Mouse (Mus musculus): ENCODE measurements around the gene Sema4d. TPM values are rescaled to one million over a fixed set of nuclear protein-coding genes. Genes with fewer than 3 reads are reported as not detected.

Gene Sema4d
- polyA plus RNA-seq, 1 experiment from 2014 or later: 15.2 TPM

DNA sequence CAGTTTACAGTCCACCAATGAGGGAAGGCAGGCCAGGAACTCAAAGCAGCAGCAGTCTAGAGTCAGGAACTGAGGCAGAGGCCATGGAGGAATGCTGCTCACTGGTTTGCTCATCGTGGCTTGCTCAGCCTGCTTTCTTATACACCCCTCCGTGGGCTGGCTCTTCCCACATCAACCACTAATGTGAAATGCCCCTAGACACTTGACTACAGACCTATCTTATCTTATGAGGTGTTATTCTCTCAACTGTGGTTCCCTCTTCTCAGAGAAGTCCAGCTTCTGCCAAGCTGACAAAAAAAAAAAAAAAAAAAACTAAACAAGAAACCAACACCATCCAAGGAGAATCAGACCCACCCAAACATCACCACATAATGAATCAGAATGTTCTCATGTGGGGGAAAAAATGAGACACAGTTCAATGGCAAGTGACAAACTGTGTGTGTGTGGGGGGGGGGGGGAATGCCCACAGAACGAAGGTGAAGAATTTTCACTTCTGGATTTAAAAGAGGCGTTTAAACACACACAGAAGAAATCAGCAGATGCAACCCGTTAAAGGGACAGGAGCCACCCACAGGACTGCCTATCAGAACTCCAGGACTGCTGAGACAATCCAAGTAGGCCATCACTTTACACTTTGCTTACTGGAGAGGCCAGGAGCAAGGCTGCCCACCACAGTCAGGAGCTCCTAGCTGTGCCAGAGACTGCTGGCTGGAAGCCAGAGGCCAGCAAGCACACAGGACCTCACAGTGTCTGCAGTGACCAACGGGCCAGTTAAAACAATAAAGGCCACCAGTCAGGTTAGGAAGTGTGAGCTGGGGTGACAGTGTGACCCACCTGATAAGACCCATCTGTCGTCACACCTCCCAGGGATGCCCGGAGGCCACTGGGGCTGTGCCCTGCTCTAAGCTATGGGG lies 76.9 kb downstream of the Sema4d start:
- 88% methylated on average over 8 of the region's 8 CpGs for WGBS
- Histone ChIP-seq H3K9me3 (replicated peaks) (no peaks in the 10 kb centered on the region), H3K36me3 (peaks cover 35% of the 10 kb centered on the region), H3K4me2 (no peak overlapping the region), H3K4me3 (replicated peaks) (no peak overlapping the region), H3K27ac (replicated peaks) (no peak overlapping the region), H3K4me1 (no peaks in the 10 kb centered on the region), H3K9ac (replicated peaks) (no peak overlapping the region), H3K27me3 (replicated peaks) (no peaks in the 10 kb centered on the region)
- ATAC-seq (ENCODE audit: low FRiP score): no peak

DNA sequence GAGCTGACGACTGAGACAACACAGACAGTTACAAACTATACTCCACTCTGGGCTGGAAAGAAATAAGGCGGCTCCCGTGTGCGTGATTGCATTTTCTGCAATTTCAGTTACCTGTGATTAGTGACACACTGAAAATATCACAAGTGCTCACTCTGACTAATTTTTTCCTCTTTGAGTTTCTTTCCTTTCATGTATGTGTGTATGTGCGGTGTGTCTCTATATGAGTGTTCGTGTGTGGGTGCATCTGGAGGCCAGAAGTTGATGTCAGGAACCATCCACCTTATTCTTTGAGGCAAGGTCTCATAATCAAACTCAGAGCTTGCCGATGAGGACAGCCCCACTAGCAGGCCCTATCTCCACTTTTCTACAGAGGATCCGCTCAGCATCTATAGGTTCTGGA lies 81.5 kb downstream of the Sema4d start:
- no peaks in the 10 kb centered on the region for H3K27me3 ChIP-seq (replicated peaks)
- H3K27ac ChIP-seq (replicated peaks): no peak overlapping the region
- H3K36me3 ChIP-seq: peaks cover 46% of the 10 kb centered on the region
- no peak overlapping the region for H3K4me2 ChIP-seq
- H3K4me3 ChIP-seq (replicated peaks): no peak overlapping the region
- H3K9me3 ChIP-seq (replicated peaks): no peaks in the 10 kb centered on the region
- H3K4me1 ChIP-seq: no peaks in the 10 kb centered on the region
- no peak overlapping the region for H3K9ac ChIP-seq (replicated peaks)
- ATAC-seq (ENCODE audit: low FRiP score): no peak
- 93% methylated on average over 8 of the region's 8 CpGs for WGBS

DNA sequence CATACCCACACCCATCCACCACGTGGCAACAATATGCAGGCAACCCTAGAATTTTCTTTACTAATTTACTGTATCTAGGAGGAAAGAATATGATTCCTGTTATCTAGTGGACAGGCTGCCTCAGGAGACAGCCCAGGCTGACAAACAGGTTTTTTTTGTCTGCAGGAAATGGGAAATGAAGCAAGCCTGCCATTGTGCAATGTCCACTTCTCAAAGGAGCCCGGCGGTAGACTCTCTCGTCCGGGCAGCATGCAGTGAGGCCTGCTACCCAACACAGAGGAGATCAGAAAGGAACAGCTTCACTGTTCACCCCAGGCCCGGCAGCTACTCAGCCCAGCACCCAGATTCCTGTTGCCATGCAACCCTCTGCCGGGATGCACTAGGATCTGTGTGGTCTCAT lies 82.8 kb downstream of the Sema4d start:
- no peak for ATAC-seq (ENCODE audit: low FRiP score)
- Histone ChIP-seq H3K9me3 (replicated peaks) (no peaks in the 10 kb centered on the region), H3K4me1 (peaks cover 7% of the 10 kb centered on the region), H3K4me2 (no peak overlapping the region), H3K36me3 (peaks cover 46% of the 10 kb centered on the region), H3K27me3 (replicated peaks) (no peaks in the 10 kb centered on the region), H3K4me3 (replicated peaks) (no peak overlapping the region), H3K27ac (replicated peaks) (no peak overlapping the region), H3K9ac (replicated peaks) (no peak overlapping the region)
- WGBS: 76% methylated on average over 7 of the region's 7 CpGs

DNA sequence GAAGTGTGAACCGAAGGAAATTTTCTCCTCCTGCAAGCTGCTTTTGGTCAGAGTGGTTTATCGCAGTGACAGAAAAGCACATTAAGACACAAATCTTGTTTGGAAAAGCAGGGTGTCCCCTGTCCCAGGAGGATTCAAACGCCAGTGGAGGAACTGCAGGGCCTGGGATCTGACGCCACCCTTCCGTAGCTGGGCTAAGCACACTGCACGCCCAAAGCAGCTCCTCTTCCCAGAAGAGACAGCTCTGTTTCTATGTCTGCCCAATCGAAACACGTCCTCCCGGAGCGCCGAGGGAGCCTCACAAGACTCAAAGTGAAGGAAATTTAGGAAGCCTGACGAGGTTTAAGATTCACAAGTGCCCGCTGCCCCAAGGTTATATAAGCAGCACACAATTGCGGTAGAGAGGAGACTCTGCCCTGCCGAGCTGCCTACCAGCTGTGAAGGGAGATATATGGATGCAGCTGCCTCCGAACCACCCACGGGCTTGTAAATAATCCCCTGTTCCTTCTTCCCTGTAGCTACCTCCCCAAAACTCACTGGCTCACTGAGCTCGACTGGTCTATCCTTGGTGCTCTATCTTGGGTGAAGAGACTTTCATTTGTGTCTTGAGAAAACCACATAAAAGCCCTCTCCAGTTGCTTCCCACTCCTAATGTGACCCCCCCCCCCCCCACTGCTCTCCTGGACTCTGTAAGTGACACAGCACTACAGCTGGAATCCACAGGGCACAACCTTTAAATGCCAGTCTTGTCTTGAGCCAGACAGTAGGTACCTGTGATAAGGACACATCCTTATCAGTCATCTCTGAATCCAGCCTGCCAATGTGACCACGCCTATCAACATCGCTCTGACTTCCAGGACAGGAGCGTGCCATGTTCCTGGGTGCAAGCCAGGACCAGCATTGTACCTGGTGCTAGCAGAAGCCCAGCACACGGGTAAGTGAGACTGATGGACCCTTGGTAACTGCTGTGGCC lies 87.4 kb downstream of the Sema4d start:
- no peaks in the 10 kb centered on the region for H3K9me3 ChIP-seq (replicated peaks)
- peaks cover 45% of the 10 kb centered on the region for H3K36me3 ChIP-seq
- WGBS: 54% methylated on average over 22 of the region's 22 CpGs
- H3K9ac ChIP-seq (replicated peaks): no peak overlapping the region
- peaks cover 8% of the 10 kb centered on the region for H3K4me1 ChIP-seq
- 0 out of 2 replicates have a peak overlapping the region, but pooled peaks have one; percentile 33 for H3K27ac ChIP-seq (replicated peaks)
- no peaks in the 10 kb centered on the region for H3K27me3 ChIP-seq (replicated peaks)
- peak; percentile 39; the same call in 1 of the 2 replicates for ATAC-seq (ENCODE audit: low FRiP score)
- no peak overlapping the region for H3K4me3 ChIP-seq (replicated peaks)
- H3K4me2 ChIP-seq: peak overlapping the region; percentile 7; the same call in 1 of the 2 replicates

DNA sequence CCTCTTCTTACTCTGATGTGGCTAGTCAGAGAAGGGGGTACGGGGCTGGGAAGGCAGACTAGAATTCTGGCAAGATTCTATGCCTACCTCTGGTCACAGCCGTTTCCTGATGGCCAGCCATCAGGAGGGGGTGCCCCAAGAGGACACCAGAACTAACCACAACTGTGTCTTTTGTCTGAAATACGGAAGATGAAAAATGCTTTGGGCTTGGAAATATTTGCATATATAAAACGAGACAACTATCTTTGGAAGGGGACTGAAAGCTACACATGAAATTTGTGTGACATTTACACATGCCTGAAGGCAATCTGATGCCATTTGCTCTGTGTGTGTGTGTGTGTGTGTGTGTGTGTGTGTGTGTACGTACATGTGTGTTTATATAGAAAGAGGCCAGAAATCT lies 89.7 kb downstream of the Sema4d start:
- no peak for ATAC-seq (ENCODE audit: low FRiP score)
- peaks cover 38% of the 10 kb centered on the region for H3K36me3 ChIP-seq
- H3K9ac ChIP-seq (replicated peaks): no peak overlapping the region
- 82% methylated on average over 5 of the region's 5 CpGs for WGBS
- no peak overlapping the region for H3K27ac ChIP-seq (replicated peaks)
- H3K4me3 ChIP-seq (replicated peaks): no peak overlapping the region
- no peaks in the 10 kb centered on the region for H3K9me3 ChIP-seq (replicated peaks)
- no peak overlapping the region for H3K4me2 ChIP-seq
- peaks cover 8% of the 10 kb centered on the region for H3K4me1 ChIP-seq
- no peaks in the 10 kb centered on the region for H3K27me3 ChIP-seq (replicated peaks)

DNA sequence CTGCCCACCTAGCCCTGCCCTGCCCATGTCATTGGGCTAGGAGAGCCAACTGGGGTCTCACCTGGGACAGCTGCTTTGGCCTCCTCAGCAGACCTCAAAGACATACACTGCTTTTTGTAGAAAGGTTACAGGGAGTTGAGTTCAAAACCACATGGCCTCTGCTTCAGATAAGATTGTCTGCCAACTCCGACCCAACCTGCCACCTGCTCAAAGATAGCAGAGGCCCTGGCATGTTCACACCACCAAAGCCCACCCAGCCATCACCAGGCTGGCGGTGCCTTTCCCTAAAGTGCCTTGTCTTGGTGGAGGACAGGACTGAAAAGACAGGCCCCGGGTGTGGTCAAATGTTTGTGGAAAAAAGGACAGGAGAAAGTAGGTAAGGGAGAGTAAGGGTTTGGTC lies 95.2 kb downstream of the Sema4d start:
- no peaks in the 10 kb centered on the region for H3K27me3 ChIP-seq (replicated peaks)
- peaks cover 28% of the 10 kb centered on the region for H3K36me3 ChIP-seq
- no peaks in the 10 kb centered on the region for H3K9me3 ChIP-seq (replicated peaks)
- no peak for ATAC-seq (ENCODE audit: low FRiP score)
- no peaks in the 10 kb centered on the region for H3K4me1 ChIP-seq
- no peak overlapping the region for H3K4me2 ChIP-seq
- H3K4me3 ChIP-seq (replicated peaks): no peak overlapping the region
- WGBS: 91% methylated on average over 3 of the region's 3 CpGs
- no peak overlapping the region for H3K27ac ChIP-seq (replicated peaks)
- no peak overlapping the region for H3K9ac ChIP-seq (replicated peaks)

DNA sequence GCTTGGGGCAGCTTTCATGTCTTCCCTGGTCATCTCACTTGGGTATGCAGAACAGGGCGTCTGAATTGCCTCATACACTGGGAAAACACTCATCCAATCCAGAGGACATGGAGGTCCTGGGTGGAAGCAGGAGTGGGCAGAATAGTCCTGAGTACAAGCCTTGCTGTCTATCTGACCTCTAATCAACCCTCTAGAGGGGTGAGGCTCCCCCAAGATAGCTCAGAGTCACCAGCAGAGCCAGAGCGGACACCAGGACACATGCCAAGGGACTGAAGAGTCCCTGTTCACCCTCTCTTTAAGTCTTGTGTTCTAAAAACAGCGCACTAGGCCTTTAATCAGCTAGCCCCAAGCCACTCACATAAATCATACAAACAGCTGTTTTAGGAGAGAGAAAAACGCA lies 95.7 kb downstream of the Sema4d start:
- no peak overlapping the region for H3K27ac ChIP-seq (replicated peaks)
- H3K36me3 ChIP-seq: peaks cover 23% of the 10 kb centered on the region
- no peak for ATAC-seq (ENCODE audit: low FRiP score)
- H3K9ac ChIP-seq (replicated peaks): no peak overlapping the region
- H3K9me3 ChIP-seq (replicated peaks): no peaks in the 10 kb centered on the region
- 75% methylated on average over 4 of the region's 4 CpGs for WGBS
- no peaks in the 10 kb centered on the region for H3K27me3 ChIP-seq (replicated peaks)
- no peak overlapping the region for H3K4me3 ChIP-seq (replicated peaks)
- no peak overlapping the region for H3K4me2 ChIP-seq
- no peaks in the 10 kb centered on the region for H3K4me1 ChIP-seq

GRCm38 (mm10) chr13:51697455-51697854 lies 96.1 kb downstream of the Sema4d start:
- H3K36me3 ChIP-seq: peaks cover 20% of the 10 kb centered on the region
- H3K4me1 ChIP-seq: no peaks in the 10 kb centered on the region
- ATAC-seq (ENCODE audit: low FRiP score): no peak
- no peaks in the 10 kb centered on the region for H3K27me3 ChIP-seq (replicated peaks)
- no peaks in the 10 kb centered on the region for H3K9me3 ChIP-seq (replicated peaks)
- no peak overlapping the region for H3K27ac ChIP-seq (replicated peaks)
- no peak overlapping the region for H3K4me2 ChIP-seq
- 85% methylated on average over 6 of the region's 6 CpGs for WGBS
- H3K9ac ChIP-seq (replicated peaks): no peak overlapping the region
- no peak overlapping the region for H3K4me3 ChIP-seq (replicated peaks)

DNA sequence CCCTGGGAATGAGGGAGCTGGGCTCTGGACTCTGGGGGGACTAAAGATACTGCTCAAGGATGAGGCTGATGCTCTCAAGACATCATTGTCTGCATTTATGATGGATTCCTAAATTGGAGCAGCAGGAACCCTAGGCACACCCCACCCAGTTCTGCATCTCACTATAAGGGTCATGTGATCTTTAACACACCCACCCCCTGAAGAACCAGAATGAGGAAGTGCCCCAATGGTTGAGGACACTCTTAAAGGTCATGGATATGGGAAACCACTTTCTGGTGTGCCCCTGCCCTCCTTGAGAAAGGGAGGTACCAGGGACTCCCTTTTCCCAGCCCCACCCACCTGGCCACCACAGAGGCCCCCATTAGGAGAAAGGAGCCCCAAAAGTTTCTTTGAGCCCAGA lies 97.1 kb downstream of the Sema4d start:
- Histone ChIP-seq H3K4me3 (replicated peaks) (no peak overlapping the region), H3K4me2 (no peak overlapping the region), H3K9ac (replicated peaks) (no peak overlapping the region), H3K27me3 (replicated peaks) (no peaks in the 10 kb centered on the region), H3K36me3 (peaks cover 17% of the 10 kb centered on the region), H3K9me3 (replicated peaks) (no peaks in the 10 kb centered on the region), H3K4me1 (no peaks in the 10 kb centered on the region), H3K27ac (replicated peaks) (no peak overlapping the region)
- no peak for ATAC-seq (ENCODE audit: low FRiP score)

GRCm38 (mm10) chr13:51688688-51689087 lies 104.9 kb downstream of the Sema4d start:
- ATAC-seq (ENCODE audit: low FRiP score): no peak
- H3K9ac ChIP-seq (replicated peaks): no peak overlapping the region
- no peaks in the 10 kb centered on the region for H3K9me3 ChIP-seq (replicated peaks)
- H3K4me1 ChIP-seq: no peaks in the 10 kb centered on the region
- peaks cover 49% of the 10 kb centered on the region for H3K36me3 ChIP-seq
- 54% methylated on average over 3 of the region's 3 CpGs for WGBS
- H3K4me3 ChIP-seq (replicated peaks): no peak overlapping the region
- no peaks in the 10 kb centered on the region for H3K27me3 ChIP-seq (replicated peaks)
- H3K27ac ChIP-seq (replicated peaks): no peak overlapping the region
- no peak overlapping the region for H3K4me2 ChIP-seq

- ATAC-seq (ENCODE audit: low FRiP score): no peak
- H3K36me3 ChIP-seq: peaks cover 65% of the 10 kb centered on the region
- H3K4me2 ChIP-seq: no peak overlapping the region
- H3K4me3 ChIP-seq (replicated peaks): no peak overlapping the region
- WGBS: 96% methylated on average over 5 of the region's 5 CpGs
- H3K27ac ChIP-seq (replicated peaks): no peak overlapping the region
- no peaks in the 10 kb centered on the region for H3K4me1 ChIP-seq
- no peaks in the 10 kb centered on the region for H3K27me3 ChIP-seq (replicated peaks)
- no peak overlapping the region for H3K9ac ChIP-seq (replicated peaks)
- no peaks in the 10 kb centered on the region for H3K9me3 ChIP-seq (replicated peaks)
Observed at GRCm38 (mm10) chr13:51686966-51687365, 106.6 kb downstream of the Sema4d start.
